Mouse (Mus musculus) heart, embryonic 14.5 days (tissue): ENCODE measurements around the gene Actr2. TPM values are rescaled to one million over a fixed set of nuclear protein-coding genes. Genes with fewer than 3 reads are reported as not detected.
A peak's percentile ranks its signal among the peaks of the same experiment; 100 is the strongest.
"Not testable (repeated sequence)": the region's sequence is repeated elsewhere in the genome, so short reads cannot be mapped to it uniquely, and the experiment has no call there.

Experiments
- ATAC-seq: fragments of 200-750 bp; cut with Nextera tagmentation; 2 replicates; pipeline ENCODE4 v1.8.0; 2017; ENCODE audit warnings: low read depth, moderate TSS enrichment; ENCODE audit not compliant: insufficient number of reproducible peaks, insufficient read depth, low FRiP score
- H3K27ac ChIP-seq, 2 experiments: fragments of 200-500 bp in 1 of 2; fragments of 300-500 bp in 1 of 2; sonication (generic) in 1 of 2; replicated peaks in 1 of 2; 2 replicates each; pipeline ENCODE4 v1.5.1; 2012 to 2014; ENCODE audit warnings: low read depth in 2 of 2, low read length in 2 of 2, control low read depth in 1 of 2, mild to moderate bottlenecking in 1 of 2, mixed read lengths in 1 of 2; ENCODE audit not compliant: control insufficient read depth in 1 of 2, insufficient read depth in 1 of 2
- H3K27me3 ChIP-seq: fragments of 300-500 bp; sonication (generic); 2 replicates; pipeline ENCODE4 v1.6.1; 2014; ENCODE audit warnings: mild to moderate bottlenecking, low read length, control low read depth; ENCODE audit not compliant: control insufficient read depth, insufficient read depth
- H3K36me3 ChIP-seq: fragments of 300-500 bp; sonication (generic); 2 replicates; pipeline ENCODE4 v1.6.1; 2014; ENCODE audit warnings: mild to moderate bottlenecking, control low read depth, low read length, mixed read lengths; ENCODE audit not compliant: control insufficient read depth, insufficient read depth
- H3K4me1 ChIP-seq, 2 experiments: fragments of 200-500 bp in 1 of 2; fragments of 300-500 bp in 1 of 2; sonication (generic) in 1 of 2; 2 replicates each; pipeline ENCODE4 v1.6.1; 2012 to 2014; ENCODE audit warnings: low read length in 2 of 2, control low read depth in 1 of 2, mixed read lengths in 1 of 2; ENCODE audit not compliant: control insufficient read depth in 2 of 2, insufficient read depth in 2 of 2
- H3K4me2 ChIP-seq: fragments of 300-500 bp; sonication (generic); 2 replicates; pipeline ENCODE4 v1.6.1; 2014; ENCODE audit warnings: mild to moderate bottlenecking, low read length
- H3K4me3 ChIP-seq, 2 experiments: fragments of 200-500 bp in 1 of 2; fragments of 300-500 bp in 1 of 2; sonication (generic) in 1 of 2; 2 replicates each; pipeline ENCODE4 v1.5.1; 2012 to 2014; ENCODE audit warnings: low read length in 2 of 2, mild to moderate bottlenecking in 2 of 2, control low read depth in 1 of 2, low read depth in 1 of 2, moderate library complexity in 1 of 2; ENCODE audit not compliant: control insufficient read depth in 1 of 2, insufficient read depth in 1 of 2
- H3K9ac ChIP-seq: fragments of 300-500 bp; sonication (generic); 2 replicates; pipeline ENCODE4 v1.6.1; 2014; ENCODE audit warnings: mild to moderate bottlenecking, low read length
- H3K9me3 ChIP-seq: fragments of 300-500 bp; sonication (generic); 2 replicates; pipeline ENCODE4 v1.6.1; 2016; ENCODE audit warnings: low read length, control low read depth; ENCODE audit not compliant: control insufficient read depth
- WGBS: fragments of 180-500 bp; shearing (Covaris S2); extraction: QIAGEN DNeasy Blood & Tissue Kit; methylation state at CpG from one replicate; pipeline ENCODE4 v1.1.7; 2014; 5-methylcytosine and 5-hydroxymethylcytosine counted together
- polyA plus RNA-seq: library from polyadenylated mRNA; unstranded; fragments of >200 nt; fragmentation: Nextera tagmentation; extraction: Ambion mirVana; gene quantifications from 2 replicates; pipeline ENCODE4 v1.2.1, GENCODE M21; 2014

The Actr2 gene
- 48.9 and 51.5 TPM in 2 replicates for polyA plus RNA-seq

GRCm38 (mm10) chr11:20112741-20113480 is at the start of gene Actr2:
Actr2 (minus strand) TSS chr11:20112913.
- peak; percentile 99 for ATAC-seq
- Histone ChIP-seq H3K9ac (peak within 1 kb of the TSS; percentile 94), H3K36me3 (peaks cover 7% of the 10 kb centered on the region), H3K4me1 (peaks cover 2 to 13% of the 10 kb centered on the region in 2 experiments; a peak in 3 of 4 replicates), H3K4me2 (peak within 1 kb of the TSS; percentile 79), H3K27ac (peak within 1 kb of the TSS; percentile 89 to 97), H3K27me3 (no peaks in the 10 kb centered on the region), H3K4me3 (peak within 1 kb of the TSS; percentile 77 to 82), H3K9me3 (no peaks in the 10 kb centered on the region)
- WGBS = under 1% methylated on average over 52 of the region's 57 CpGs

GRCm38 (mm10) chr11:20158879-20159278 is 46.2 kb upstream of the Actr2 start:
- no peaks in the 10 kb centered on the region for H3K9me3 ChIP-seq
- H3K36me3 ChIP-seq = no peaks in the 10 kb centered on the region
- H3K9ac ChIP-seq = no peak overlapping the region
- no peak overlapping the region for H3K4me3 ChIP-seq
- H3K4me1 ChIP-seq = no peaks in the 10 kb centered on the region
- no peak overlapping the region for H3K27ac ChIP-seq
- no peak overlapping the region for H3K4me2 ChIP-seq
- ATAC-seq = no peak
- no peaks in the 10 kb centered on the region for H3K27me3 ChIP-seq

GRCm38 (mm10) chr11:20153542-20153941 is 40.8 kb upstream of the Actr2 start:
- not testable (repeated sequence) for ATAC-seq, H3K27ac ChIP-seq, H3K4me2 ChIP-seq, H3K4me3 ChIP-seq, H3K9me3 ChIP-seq, H3K4me1 ChIP-seq, H3K36me3 ChIP-seq, H3K9ac ChIP-seq, H3K27me3 ChIP-seq
- 86% methylated on average over 5 of the region's 5 CpGs for WGBS

GRCm38 (mm10) chr11:20152107-20152901 is 39.6 kb upstream of the Actr2 start:
- Histone ChIP-seq H3K27me3 (no peaks in the 10 kb centered on the region), H3K36me3 (no peaks in the 10 kb centered on the region), H3K4me2 (no peak overlapping the region), H3K4me3 (no peak overlapping the region), H3K4me1 (no peaks in the 10 kb centered on the region), H3K9me3 (peaks cover 4% of the 10 kb centered on the region; the same call in 1 of the 2 replicates), H3K27ac (no peak overlapping the region), H3K9ac (no peak overlapping the region)
- WGBS = 81% methylated on average over 4 of the region's 4 CpGs
- no peak for ATAC-seq

GRCm38 (mm10) chr11:20151290-20151689 is 38.6 kb upstream of the Actr2 start:
- no peak for ATAC-seq
- Histone ChIP-seq H3K4me1 (no peaks in the 10 kb centered on the region), H3K9ac (no peak overlapping the region), H3K9me3 (peaks cover 4% of the 10 kb centered on the region; the same call in 1 of the 2 replicates), H3K27me3 (no peaks in the 10 kb centered on the region), H3K4me2 (no peak overlapping the region), H3K4me3 (no peak overlapping the region), H3K27ac (no peak overlapping the region), H3K36me3 (no peaks in the 10 kb centered on the region)
- WGBS = 76% methylated on average over 5 of the region's 5 CpGs

DNA sequence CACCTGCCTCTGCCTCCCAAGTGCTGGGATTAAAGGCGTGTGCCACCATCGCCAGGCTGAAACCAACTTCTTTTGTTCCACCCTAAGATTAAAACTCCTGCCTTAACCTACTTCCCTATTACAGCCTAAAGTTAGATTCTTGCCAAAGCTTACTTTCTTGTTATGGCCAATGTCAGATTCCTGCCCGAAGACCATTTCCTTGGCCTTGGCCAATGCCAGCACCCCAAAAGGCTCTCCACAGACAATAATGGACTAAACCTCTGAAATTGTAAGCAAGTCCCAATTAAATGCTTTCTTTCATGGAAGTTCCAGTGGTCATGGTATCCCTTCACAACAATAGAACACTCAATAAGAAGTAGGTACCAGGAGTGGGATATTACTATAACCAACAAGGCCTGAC is 37.2 kb upstream of the Actr2 start:
- no peak for ATAC-seq
- Histone ChIP-seq H3K4me2 (no peak overlapping the region), H3K9ac (no peak overlapping the region), H3K36me3 (no peaks in the 10 kb centered on the region), H3K27ac (no peak overlapping the region), H3K4me1 (no peaks in the 10 kb centered on the region), H3K4me3 (no peak overlapping the region), H3K9me3 (peaks cover 4% of the 10 kb centered on the region; the same call in 1 of the 2 replicates), H3K27me3 (no peaks in the 10 kb centered on the region)
- WGBS = 90% methylated on average over 3 of the region's 3 CpGs

GRCm38 (mm10) chr11:20145383-20145782 is 32.7 kb upstream of the Actr2 start:
- H3K27ac ChIP-seq = no peak overlapping the region
- WGBS = 23% methylated on average over 9 of the region's 9 CpGs
- no peaks in the 10 kb centered on the region for H3K4me1 ChIP-seq
- H3K9ac ChIP-seq = no peak overlapping the region
- no peaks in the 10 kb centered on the region for H3K27me3 ChIP-seq
- no peaks in the 10 kb centered on the region for H3K36me3 ChIP-seq
- no peak overlapping the region for H3K4me2 ChIP-seq
- no peak overlapping the region for H3K4me3 ChIP-seq
- ATAC-seq = no peak
- peaks cover 4% of the 10 kb centered on the region; the same call in 1 of the 2 replicates for H3K9me3 ChIP-seq
